Mouse (Mus musculus) 3T3-L1 (cell line): ENCODE measurements at regions not wholly inside any gene's neighbourhood (a gene's known extent, or its start where the extent isn't known, plus 50 kb on each side); places are given as distances from the start of the nearest gene placed in this dataset.

Source experiments
- DNase-seq: peaks from one replicate; pipeline ENCODE4 v3.0.0-alpha.2; 2015; ENCODE audit warnings: low read depth, low spot score

- DNase-seq, result no peak
Measured at GRCm38 (mm10) chr16:93458598-93459496, 145.0 kb downstream of the Setd4 start.

- DNase-seq, result no peak
Measured at GRCm38 (mm10) chr16:93458011-93458585, 145.8 kb downstream of the Setd4 start.

GRCm38 (mm10) chr16:93456706-93457425 is 147.0 kb downstream of the Setd4 start:
- DNase-seq, result peak; percentile 13

- peak; percentile 89 for DNase-seq
Measured at GRCm38 (mm10) chr16:93454080-93454997, 149.5 kb downstream of the Setd4 start.

- no peak for DNase-seq
Measured at GRCm38 (mm10) chr16:93453056-93453455, 150.8 kb downstream of the Setd4 start.

GRCm38 (mm10) chr16:93450896-93451295 is 153.0 kb downstream of the Setd4 start:
- no peak for DNase-seq

GRCm38 (mm10) chr16:93449925-93450324 is 153.9 kb downstream of the Setd4 start:
- DNase-seq, result no peak

GRCm38 (mm10) chr16:93448124-93448523 is 155.7 kb downstream of the Setd4 start:
- DNase-seq, result no peak

- no peak for DNase-seq
Measured at GRCm38 (mm10) chr16:93446970-93447369, 156.9 kb downstream of the Setd4 start.

- DNase-seq, result peak; percentile 15
Measured at GRCm38 (mm10) chr16:93446206-93446605, 157.7 kb downstream of the Setd4 start.

- no peak for DNase-seq
Measured at GRCm38 (mm10) chr16:93442837-93443236, 161.0 kb downstream of the Setd4 start.

- DNase-seq, result no peak
Measured at GRCm38 (mm10) chr16:93437608-93438425, 166.0 kb downstream of the Setd4 start.

GRCm38 (mm10) chr16:93436732-93437131 is 167.1 kb downstream of the Setd4 start:
- DNase-seq, result no peak

GRCm38 (mm10) chr16:93431316-93431715 is 172.5 kb downstream of the Setd4 start:
- no peak for DNase-seq

GRCm38 (mm10) chr16:93429324-93429781 is 174.5 kb downstream of the Setd4 start:
- no peak for DNase-seq

GRCm38 (mm10) chr16:93427264-93427663 is 176.6 kb downstream of the Setd4 start:
- no peak for DNase-seq

GRCm38 (mm10) chr16:93425731-93426130 is 178.1 kb downstream of the Setd4 start:
- DNase-seq, result no peak

GRCm38 (mm10) chr16:93423174-93423573 is 180.7 kb downstream of the Setd4 start:
- DNase-seq, result no peak

GRCm38 (mm10) chr16:93422221-93422620 is 181.6 kb downstream of the Setd4 start:
- no peak for DNase-seq

- DNase-seq, result no peak
Measured at GRCm38 (mm10) chr16:93418246-93418645, 185.6 kb downstream of the Setd4 start.
